Mouse (Mus musculus) forebrain, embryonic 15.5 days (tissue): ENCODE measurements around the gene Plekhg3. TPM values are rescaled to one million over a fixed set of nuclear protein-coding genes. Genes with fewer than 3 reads are reported as not detected.

Experiments used
- ATAC-seq: fragments of 200-750 bp; cut with Nextera tagmentation; replicated peaks from 2 replicates; pipeline ENCODE4 v1.8.0; 2017; ENCODE audit warnings: mild to moderate bottlenecking, moderate TSS enrichment, moderate library complexity
- H3K27ac ChIP-seq: fragments of 300-500 bp; sonication (generic); replicated peaks from 2 replicates; pipeline ENCODE4 v1.5.1; 2015; ENCODE audit warnings: mild to moderate bottlenecking, inconsistent platforms
- H3K27me3 ChIP-seq: fragments of 300-500 bp; sonication (generic); 2 replicates; pipeline ENCODE4 v1.6.1; 2015; ENCODE audit warnings: inconsistent platforms
- H3K36me3 ChIP-seq: fragments of 300-500 bp; sonication (generic); 2 replicates; pipeline ENCODE4 v1.6.1; 2015; ENCODE audit warnings: mild to moderate bottlenecking, inconsistent platforms
- H3K4me1 ChIP-seq: fragments of 300-500 bp; sonication (generic); 2 replicates; pipeline ENCODE4 v1.6.1; 2015; ENCODE audit warnings: inconsistent platforms
- H3K4me2 ChIP-seq: fragments of 300-500 bp; sonication (generic); replicated peaks from 2 replicates; pipeline ENCODE4 v1.6.1; 2015; ENCODE audit warnings: mild to moderate bottlenecking, inconsistent platforms
- H3K4me3 ChIP-seq: fragments of 300-500 bp; sonication (generic); 2 replicates; pipeline ENCODE4 v1.5.1; 2015; ENCODE audit warnings: mild to moderate bottlenecking, inconsistent platforms
- H3K9ac ChIP-seq: fragments of 300-500 bp; sonication (generic); replicated peaks from 2 replicates; pipeline ENCODE4 v1.6.1; 2015; ENCODE audit warnings: mild to moderate bottlenecking, inconsistent platforms
- H3K9me3 ChIP-seq: fragments of 300-500 bp; sonication (generic); 2 replicates; pipeline ENCODE4 v1.6.1; 2016; ENCODE audit warnings: inconsistent platforms
- WGBS: fragments of 180-500 bp; shearing (Covaris S2); methylation state at CpG from one replicate; pipeline ENCODE4 v1.1.7; 2015; ENCODE audit warnings: mixed read lengths; 5-methylcytosine and 5-hydroxymethylcytosine counted together
- polyA plus RNA-seq: library from polyadenylated mRNA; unstranded; fragments of >200 nt; fragmentation: Nextera tagmentation; extraction: Ambion mirVana; gene quantifications from 2 replicates; pipeline ENCODE4 v1.2.1, GENCODE M21; 2015

Gene Plekhg3
- polyA plus RNA-seq, 1 experiment from 2014 or later: 0.79 TPM

GRCm38 (mm10) chr12:76531986-76532925 lies 1.6 kb downstream of the Plekhg3 start:
- ATAC-seq: no peak
- H3K27me3 ChIP-seq: peaks cover 56% of the 10 kb centered on the region
- 4% methylated on average over 19 of the region's 19 CpGs for WGBS
- H3K4me2 ChIP-seq: peak overlapping the region; percentile 98
- no peaks in the 10 kb centered on the region for H3K36me3 ChIP-seq
- peak overlapping the region; percentile 55; the same call in 1 of the 2 replicates for H3K9ac ChIP-seq
- peak overlapping the region; percentile 53 for H3K4me3 ChIP-seq
- H3K27ac ChIP-seq: no peak overlapping the region
- H3K4me1 ChIP-seq: peaks cover 24% of the 10 kb centered on the region
- no peaks in the 10 kb centered on the region for H3K9me3 ChIP-seq

- peak; percentile 26 for ATAC-seq
- 1% methylated on average over 31 of the region's 31 CpGs for WGBS
- Histone ChIP-seq H3K4me1 (peaks cover 24% of the 10 kb centered on the region), H3K9me3 (no peaks in the 10 kb centered on the region), H3K4me3 (peak overlapping the region; percentile 53), H3K4me2 (peak overlapping the region; percentile 98), H3K27me3 (peaks cover 56% of the 10 kb centered on the region), H3K9ac (peak overlapping the region; percentile 55), H3K27ac (no peak overlapping the region), H3K36me3 (no peaks in the 10 kb centered on the region)
Measured at GRCm38 (mm10) chr12:76532926-76533376, 2.3 kb downstream of the Plekhg3 start.

- ATAC-seq: peak; percentile 86
- Histone ChIP-seq H3K36me3 (no peaks in the 10 kb centered on the region), H3K9ac (peak overlapping the region; percentile 55), H3K4me1 (peaks cover 24% of the 10 kb centered on the region), H3K4me3 (peak overlapping the region; percentile 53), H3K27ac (no peak overlapping the region), H3K27me3 (peaks cover 56% of the 10 kb centered on the region), H3K9me3 (no peaks in the 10 kb centered on the region), H3K4me2 (peak overlapping the region; percentile 98)
- under 1% methylated on average over 62 of the region's 74 CpGs for WGBS
Measured at GRCm38 (mm10) chr12:76533377-76534222, 2.9 kb downstream of the Plekhg3 start.

DNA sequence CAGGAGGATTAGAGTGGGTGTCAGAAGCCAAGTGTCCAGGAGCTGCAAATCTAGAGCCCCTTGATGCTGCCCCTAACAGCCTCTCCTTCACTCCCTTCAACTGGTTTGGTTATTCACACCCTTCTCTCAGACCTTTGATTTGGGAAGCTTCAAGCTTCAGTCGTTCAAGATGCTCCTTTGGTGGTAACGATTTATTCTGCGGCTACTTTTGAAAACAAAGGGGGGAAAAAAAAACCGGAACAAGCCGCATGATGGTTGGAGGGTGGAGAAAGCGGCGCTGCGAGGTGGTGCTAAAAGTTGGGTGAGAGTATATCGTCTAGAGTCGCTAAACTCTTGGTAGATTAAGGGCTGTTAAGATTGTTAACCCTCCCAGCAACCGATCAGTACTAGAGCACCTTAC lies 3.5 kb downstream of the Plekhg3 start:
- 2% methylated on average over 11 of the region's 11 CpGs for WGBS
- no peak for ATAC-seq
- Histone ChIP-seq H3K36me3 (no peaks in the 10 kb centered on the region), H3K9me3 (no peaks in the 10 kb centered on the region), H3K4me2 (peak overlapping the region; percentile 98), H3K9ac (peak overlapping the region; percentile 55; the same call in 1 of the 2 replicates), H3K4me3 (peak overlapping the region; percentile 53), H3K27ac (no peak overlapping the region), H3K27me3 (peaks cover 56% of the 10 kb centered on the region), H3K4me1 (peaks cover 24% of the 10 kb centered on the region)

DNA sequence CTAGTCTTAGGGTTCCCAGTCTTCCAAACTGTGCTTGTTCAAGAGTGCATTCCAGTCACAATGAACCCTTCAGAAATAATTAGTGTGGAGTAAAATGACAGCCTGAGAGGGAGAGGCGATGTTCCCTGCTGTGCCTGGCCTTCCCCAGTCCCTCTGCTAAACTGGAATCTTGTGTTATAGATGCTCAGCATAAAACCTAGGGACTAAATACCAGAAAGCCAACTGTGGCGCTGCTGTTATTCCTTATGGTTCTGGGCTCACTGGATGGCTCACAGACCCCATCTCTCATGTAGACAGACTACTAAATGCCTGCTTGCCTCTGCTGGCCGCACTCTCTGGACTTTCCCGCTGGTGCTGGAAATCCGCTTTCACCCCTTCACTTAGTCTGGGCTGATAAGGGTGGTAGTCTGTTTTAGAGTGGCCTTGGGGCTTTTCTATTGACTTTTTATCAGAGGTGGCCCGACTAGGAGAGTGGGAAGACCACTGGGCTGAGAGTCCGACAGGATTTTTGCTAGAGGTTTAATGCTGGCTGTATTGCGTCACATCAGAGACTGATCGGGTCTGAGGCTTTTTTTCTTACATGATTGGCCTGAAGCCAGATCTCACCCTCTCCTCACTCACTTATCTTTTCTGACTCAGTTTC lies 4.1 kb downstream of the Plekhg3 start:
- H3K4me2 ChIP-seq: no peak overlapping the region
- ATAC-seq: no peak
- no peaks in the 10 kb centered on the region for H3K9me3 ChIP-seq
- no peak overlapping the region for H3K27ac ChIP-seq
- H3K27me3 ChIP-seq: peaks cover 56% of the 10 kb centered on the region
- peak overlapping the region; percentile 53 for H3K4me3 ChIP-seq
- no peaks in the 10 kb centered on the region for H3K36me3 ChIP-seq
- H3K4me1 ChIP-seq: peaks cover 24% of the 10 kb centered on the region
- WGBS: 26% methylated on average over 9 of the region's 9 CpGs
- H3K9ac ChIP-seq: no peak overlapping the region

- no peak for ATAC-seq
- Histone ChIP-seq H3K4me1 (peaks cover 24% of the 10 kb centered on the region), H3K27me3 (peaks cover 51% of the 10 kb centered on the region), H3K4me3 (no peak overlapping the region), H3K36me3 (no peaks in the 10 kb centered on the region), H3K9me3 (no peaks in the 10 kb centered on the region), H3K4me2 (no peak overlapping the region), H3K9ac (no peak overlapping the region), H3K27ac (no peak overlapping the region)
- WGBS: 66% methylated on average over 9 of the region's 9 CpGs
Measured at GRCm38 (mm10) chr12:76535471-76535900, 4.8 kb downstream of the Plekhg3 start.

DNA sequence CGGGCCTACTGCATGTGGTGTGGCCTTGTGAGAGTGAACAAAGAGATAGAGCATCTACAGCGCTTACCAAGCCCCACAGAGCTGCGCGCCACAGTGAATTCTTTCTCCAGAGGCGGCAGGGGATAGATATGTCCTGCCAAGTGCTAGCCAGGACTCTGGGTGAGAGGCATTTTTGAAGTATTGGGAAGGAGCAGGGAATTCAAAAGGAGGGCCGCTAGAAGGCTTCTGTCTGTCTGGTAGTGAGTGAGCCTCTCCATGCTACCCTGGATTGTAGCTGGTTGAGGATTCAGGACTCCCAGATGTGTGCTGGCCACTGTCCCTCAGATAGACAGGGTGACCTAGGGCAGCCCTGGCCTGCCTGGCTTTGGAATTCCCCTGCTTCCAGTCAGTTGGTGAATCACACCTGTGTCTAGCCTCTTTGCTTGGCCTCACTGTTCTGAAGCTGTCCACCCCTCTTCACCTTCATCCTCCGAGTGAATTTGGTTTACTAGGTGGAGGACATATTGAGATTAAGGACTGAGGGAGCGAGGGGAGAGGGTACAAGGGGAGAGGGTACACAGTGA lies 6.0 kb downstream of the Plekhg3 start:
- no peak overlapping the region for H3K9ac ChIP-seq
- no peak overlapping the region for H3K4me3 ChIP-seq
- no peaks in the 10 kb centered on the region for H3K9me3 ChIP-seq
- H3K36me3 ChIP-seq: no peaks in the 10 kb centered on the region
- H3K27ac ChIP-seq: no peak overlapping the region
- H3K27me3 ChIP-seq: peaks cover 39% of the 10 kb centered on the region
- no peak for ATAC-seq
- H3K4me1 ChIP-seq: peaks cover 24% of the 10 kb centered on the region
- 82% methylated on average over 8 of the region's 8 CpGs for WGBS
- no peak overlapping the region for H3K4me2 ChIP-seq

GRCm38 (mm10) chr12:76537434-76537833 lies 6.7 kb downstream of the Plekhg3 start:
- Histone ChIP-seq H3K4me3 (no peak overlapping the region), H3K4me2 (no peak overlapping the region), H3K36me3 (no peaks in the 10 kb centered on the region), H3K9me3 (no peaks in the 10 kb centered on the region), H3K4me1 (peaks cover 24% of the 10 kb centered on the region), H3K27me3 (peaks cover 32% of the 10 kb centered on the region), H3K27ac (no peak overlapping the region), H3K9ac (no peak overlapping the region)
- 86% methylated on average over 8 of the region's 8 CpGs for WGBS
- no peak for ATAC-seq

DNA sequence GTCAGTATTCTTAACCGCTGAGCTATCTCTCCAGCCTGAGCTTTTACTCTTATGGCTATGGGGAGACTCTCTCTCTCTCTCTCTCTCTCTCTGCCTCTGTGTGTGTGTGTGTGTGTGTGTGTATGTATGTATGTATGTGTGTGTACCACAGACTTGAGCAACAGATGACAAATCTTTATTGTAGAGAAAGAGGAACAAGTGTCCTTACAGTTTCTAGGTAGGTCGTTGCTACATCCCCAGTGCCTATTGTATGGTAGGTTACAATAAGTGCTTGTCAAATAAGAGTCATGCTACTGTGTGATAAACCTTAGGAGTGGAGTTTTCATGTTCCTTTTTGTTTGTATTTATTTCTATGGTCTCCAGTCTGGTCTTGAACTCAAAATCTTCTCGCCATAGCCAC lies 9.5 kb downstream of the Plekhg3 start:
- H3K27ac ChIP-seq: no peak overlapping the region
- H3K36me3 ChIP-seq: no peaks in the 10 kb centered on the region
- ATAC-seq: no peak
- WGBS: 90% methylated on average over 3 of the region's 3 CpGs
- H3K4me3 ChIP-seq: no peak overlapping the region
- no peaks in the 10 kb centered on the region for H3K4me1 ChIP-seq
- H3K9ac ChIP-seq: no peak overlapping the region
- no peaks in the 10 kb centered on the region for H3K9me3 ChIP-seq
- H3K4me2 ChIP-seq: no peak overlapping the region
- H3K27me3 ChIP-seq: peaks cover 6% of the 10 kb centered on the region; the same call in 1 of the 2 replicates

DNA sequence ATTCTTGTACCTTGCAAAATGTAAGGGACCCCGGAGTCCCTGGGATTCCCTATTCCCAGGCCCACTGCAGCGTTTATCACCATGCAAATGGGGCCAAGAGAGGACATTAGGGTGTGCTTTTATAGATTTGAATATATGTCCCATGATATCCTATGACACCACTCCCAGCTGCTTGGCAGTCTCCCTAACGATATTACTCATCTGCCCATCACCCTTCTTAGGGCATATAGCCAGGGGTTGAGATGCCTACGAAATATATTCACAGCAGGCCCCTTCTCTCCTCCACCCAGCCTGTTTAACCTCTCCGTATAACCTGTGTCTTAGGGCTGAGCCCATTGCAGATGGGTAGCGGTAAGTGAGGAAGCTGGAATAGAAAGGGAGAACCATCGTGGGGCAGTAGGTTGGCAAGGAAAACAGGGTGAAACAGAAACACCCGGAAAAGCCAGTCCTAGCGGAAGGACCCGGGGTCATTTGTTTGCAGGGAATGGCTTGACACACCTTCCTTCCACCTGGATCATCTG lies 10.1 kb downstream of the Plekhg3 start:
- H3K9ac ChIP-seq: no peak overlapping the region
- 75% methylated on average over 10 of the region's 10 CpGs for WGBS
- H3K27ac ChIP-seq: no peak overlapping the region
- no peak overlapping the region for H3K4me2 ChIP-seq
- H3K9me3 ChIP-seq: no peaks in the 10 kb centered on the region
- H3K4me1 ChIP-seq: no peaks in the 10 kb centered on the region
- no peaks in the 10 kb centered on the region for H3K36me3 ChIP-seq
- ATAC-seq: no peak
- H3K27me3 ChIP-seq: peaks cover under 1% of the 10 kb centered on the region; the same call in 1 of the 2 replicates
- no peak overlapping the region for H3K4me3 ChIP-seq

- 42% methylated on average over 8 of the region's 8 CpGs for WGBS
- no peak for ATAC-seq
- Histone ChIP-seq H3K4me1 (peaks cover 3% of the 10 kb centered on the region), H3K27me3 (0 out of 2 replicates have a peak, but pooled peaks cover 3% of the 10 kb centered on the region), H3K9me3 (no peaks in the 10 kb centered on the region), H3K27ac (no peak overlapping the region), H3K4me2 (no peak overlapping the region), H3K36me3 (no peaks in the 10 kb centered on the region), H3K4me3 (no peak overlapping the region), H3K9ac (no peak overlapping the region)
Measured at GRCm38 (mm10) chr12:76541475-76541874, 10.8 kb downstream of the Plekhg3 start.
